Mouse (Mus musculus): Measurements from ENCODE around the gene Ankzf1. TPM values are rescaled to one million over a fixed set of nuclear protein-coding genes. Genes with fewer than 3 reads are reported as not detected.
"Not testable (repeated sequence)": the region's sequence is repeated elsewhere in the genome, so short reads cannot be mapped to it uniquely, and the experiment has no call there.

Ankzf1 gene
- polyA plus RNA-seq, 1 experiment from 2014 or later = 22.8 TPM

DNA sequence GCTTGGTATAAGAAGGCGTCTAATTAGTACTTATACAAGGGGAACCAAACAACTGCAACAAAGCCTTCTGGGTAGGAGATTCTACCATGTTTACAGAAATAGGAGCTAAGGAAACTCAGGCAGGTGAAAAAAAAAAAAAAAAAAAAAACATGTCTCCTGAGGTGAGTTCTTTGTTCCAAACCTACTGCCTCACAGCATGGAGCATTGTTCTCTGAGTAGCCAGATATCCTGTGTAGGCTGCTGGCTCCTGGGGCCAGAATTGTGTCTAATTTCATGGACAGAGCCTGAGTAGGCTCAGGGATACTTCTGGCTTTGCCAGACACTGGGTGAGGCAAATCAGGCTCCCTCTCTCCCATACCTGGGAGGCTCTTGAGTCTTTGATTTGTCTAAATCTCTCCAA is 35.7 kb downstream of the Ankzf1 start:
- no peak overlapping the region for H3K4me3 ChIP-seq (ENCODE audit: low read length)
- no peak for ATAC-seq (replicated peaks; ENCODE audit: extremely low read depth, insufficient read depth, low FRiP score)
- no peaks in the 10 kb centered on the region for H3K9me3 ChIP-seq (replicated peaks; ENCODE audit: control insufficient read depth, low read length)
- H3K27ac ChIP-seq (ENCODE audit: low read length) = no peak overlapping the region
- no peak overlapping the region for H3K4me2 ChIP-seq (ENCODE audit: low read depth, low read length)
- peaks cover 6% of the 10 kb centered on the region; the same call in 1 of the 2 replicates for H3K4me1 ChIP-seq (ENCODE audit: control insufficient read depth, insufficient read depth, low read length)
- no peaks in the 10 kb centered on the region for H3K36me3 ChIP-seq (ENCODE audit: control insufficient read depth, insufficient read depth)
- 58% methylated on average over 1 of the region's 1 CpGs for WGBS
- H3K9ac ChIP-seq (ENCODE audit: low read length) = no peak overlapping the region
- no peaks in the 10 kb centered on the region for H3K27me3 ChIP-seq (ENCODE audit: control insufficient read depth, insufficient read depth, low read length)

DNA sequence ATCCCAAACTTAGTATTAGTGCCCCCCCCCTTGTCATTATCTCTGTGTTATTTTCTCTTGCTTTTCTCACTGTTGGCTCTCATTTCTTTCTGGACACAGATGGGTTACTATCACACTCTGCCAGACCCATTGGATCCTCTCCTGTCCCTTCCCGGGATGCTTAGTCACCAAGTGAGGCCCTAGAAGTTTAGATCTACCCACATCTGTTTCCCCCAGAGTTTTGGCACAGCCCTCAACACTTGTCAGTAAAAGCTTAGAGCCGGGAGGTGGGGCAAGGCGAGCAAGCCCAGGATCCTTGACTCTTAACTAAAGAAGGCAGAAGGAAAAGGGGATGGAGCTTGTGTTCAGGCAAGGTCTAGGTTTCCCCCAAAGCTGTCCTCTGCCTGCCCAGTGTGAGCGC is 37.2 kb downstream of the Ankzf1 start:
- Histone ChIP-seq H3K27ac (ENCODE audit: low read length) (no peak overlapping the region), H3K4me1 (ENCODE audit: control insufficient read depth, insufficient read depth, low read length) (peaks cover 6% of the 10 kb centered on the region; the same call in 1 of the 2 replicates), H3K9ac (ENCODE audit: low read length) (no peak overlapping the region), H3K36me3 (ENCODE audit: control insufficient read depth, insufficient read depth) (no peaks in the 10 kb centered on the region), H3K9me3 (replicated peaks; ENCODE audit: control insufficient read depth, low read length) (no peaks in the 10 kb centered on the region), H3K4me3 (ENCODE audit: low read length) (no peak overlapping the region), H3K4me2 (ENCODE audit: low read depth, low read length) (no peak overlapping the region), H3K27me3 (ENCODE audit: control insufficient read depth, insufficient read depth, low read length) (no peaks in the 10 kb centered on the region)
- WGBS = 64% methylated on average over 4 of the region's 4 CpGs
- ATAC-seq (replicated peaks; ENCODE audit: extremely low read depth, insufficient read depth, low FRiP score) = no peak

DNA sequence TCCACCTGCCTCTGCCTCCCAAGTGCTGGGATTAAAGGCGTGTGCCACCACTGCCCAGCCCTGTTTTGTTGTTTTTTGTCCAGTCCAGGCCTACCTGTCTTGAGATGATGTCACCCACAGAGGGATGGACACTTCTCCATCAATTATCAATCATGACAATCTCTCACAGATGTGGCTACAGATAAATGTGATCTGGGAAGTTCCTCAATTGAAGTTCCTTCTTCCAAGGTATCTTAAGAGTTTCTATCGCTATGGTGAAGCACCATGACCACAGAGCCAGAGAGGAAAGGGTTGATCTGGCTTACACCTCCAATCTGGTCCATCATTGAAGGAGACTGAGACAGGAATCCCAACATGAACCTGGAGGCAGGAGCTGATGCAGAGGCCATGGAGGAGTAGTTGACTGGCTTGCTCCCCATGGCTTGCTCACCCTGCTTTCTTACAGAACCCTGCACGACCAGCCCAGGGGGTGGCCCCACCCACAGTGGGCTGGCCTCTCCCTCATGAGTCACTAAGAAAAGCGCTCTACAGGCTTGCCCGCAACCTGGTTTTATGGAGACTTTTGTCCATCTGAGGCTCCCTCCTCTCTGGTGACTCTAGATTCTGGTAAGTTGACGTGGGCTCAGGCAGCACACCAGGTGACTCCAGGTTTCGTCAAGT is 38.5 kb downstream of the Ankzf1 start:
- Histone ChIP-seq H3K4me3 (ENCODE audit: low read length) (no peak overlapping the region), H3K27me3 (ENCODE audit: control insufficient read depth, insufficient read depth, low read length) (no peaks in the 10 kb centered on the region), H3K9me3 (replicated peaks; ENCODE audit: control insufficient read depth, low read length) (no peaks in the 10 kb centered on the region), H3K4me1 (ENCODE audit: control insufficient read depth, insufficient read depth, low read length) (peaks cover 13% of the 10 kb centered on the region; the same call in 1 of the 2 replicates), H3K36me3 (ENCODE audit: control insufficient read depth, insufficient read depth) (no peaks in the 10 kb centered on the region), H3K9ac (ENCODE audit: low read length) (no peak overlapping the region), H3K27ac (ENCODE audit: low read length) (no peak overlapping the region), H3K4me2 (ENCODE audit: low read depth, low read length) (no peak overlapping the region)
- 64% methylated on average over 7 of the region's 7 CpGs for WGBS
- no peak for ATAC-seq (replicated peaks; ENCODE audit: extremely low read depth, insufficient read depth, low FRiP score)

DNA sequence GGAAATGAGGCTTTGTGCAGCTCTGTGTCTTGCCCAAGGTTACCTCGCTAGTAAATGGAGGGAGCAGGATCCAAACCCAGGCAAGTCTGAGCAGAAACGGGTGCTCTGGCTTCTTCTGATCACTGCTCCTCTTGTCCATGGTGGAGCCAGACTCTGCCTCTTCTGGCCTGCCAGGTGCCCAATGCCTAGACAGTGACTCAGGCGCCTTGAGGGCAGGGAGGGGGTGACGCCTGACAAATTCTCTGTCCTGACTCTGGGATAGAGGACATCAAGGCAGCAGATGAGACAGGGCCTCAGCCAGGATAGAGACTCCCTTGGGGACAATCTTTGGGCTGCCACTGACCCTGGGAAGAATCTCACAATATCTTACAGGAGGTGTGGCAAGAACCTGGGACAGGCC is 39.3 kb downstream of the Ankzf1 start:
- H3K36me3 ChIP-seq (ENCODE audit: control insufficient read depth, insufficient read depth) = no peaks in the 10 kb centered on the region
- no peak overlapping the region for H3K27ac ChIP-seq (ENCODE audit: low read length)
- H3K27me3 ChIP-seq (ENCODE audit: control insufficient read depth, insufficient read depth, low read length) = no peaks in the 10 kb centered on the region
- H3K9ac ChIP-seq (ENCODE audit: low read length) = no peak overlapping the region
- no peak for ATAC-seq (replicated peaks; ENCODE audit: extremely low read depth, insufficient read depth, low FRiP score)
- 64% methylated on average over 4 of the region's 4 CpGs for WGBS
- H3K4me2 ChIP-seq (ENCODE audit: low read depth, low read length) = no peak overlapping the region
- no peak overlapping the region for H3K4me3 ChIP-seq (ENCODE audit: low read length)
- H3K4me1 ChIP-seq (ENCODE audit: control insufficient read depth, insufficient read depth, low read length) = peaks cover 14% of the 10 kb centered on the region
- H3K9me3 ChIP-seq (replicated peaks; ENCODE audit: control insufficient read depth, low read length) = no peaks in the 10 kb centered on the region

DNA sequence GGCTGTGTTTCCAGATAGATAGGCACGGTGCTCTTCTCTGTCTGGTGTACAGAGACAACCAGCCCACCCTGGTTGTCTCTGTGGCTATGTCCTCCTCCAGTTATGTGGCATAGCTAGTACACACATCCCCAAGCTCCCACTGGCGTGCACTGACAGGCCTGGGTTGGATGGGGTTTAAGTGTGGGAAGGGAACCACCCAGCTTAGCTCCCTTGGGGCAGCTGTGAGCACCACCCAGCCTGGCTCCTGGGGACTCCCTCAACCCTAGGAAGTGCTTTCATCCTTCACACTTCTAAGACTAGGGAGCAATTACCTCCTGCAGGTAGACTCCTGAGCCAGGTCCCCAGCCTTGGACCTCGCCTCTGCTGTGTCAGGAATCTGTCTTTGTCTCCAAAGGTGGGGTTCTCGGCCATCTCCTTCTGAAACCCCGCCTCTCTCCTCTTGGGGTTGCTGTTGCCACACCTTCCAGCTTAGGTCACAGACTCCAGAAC is 39.8 kb downstream of the Ankzf1 start, which contains the start of gene A630095N17Rik:
TSS of gene A630095N17Rik (minus strand) at position 439 of the 489 bp plus-strand sequence.
- H3K27me3 ChIP-seq (ENCODE audit: control insufficient read depth, insufficient read depth, low read length) = no peaks in the 10 kb centered on the region
- H3K9me3 ChIP-seq (replicated peaks; ENCODE audit: control insufficient read depth, low read length) = no peaks in the 10 kb centered on the region
- WGBS = 70% methylated on average over 5 of the region's 5 CpGs
- no peak within 1 kb of the TSS for H3K27ac ChIP-seq (ENCODE audit: low read length)
- no peak for ATAC-seq (replicated peaks; ENCODE audit: extremely low read depth, insufficient read depth, low FRiP score)
- no peaks in the 10 kb centered on the region for H3K36me3 ChIP-seq (ENCODE audit: control insufficient read depth, insufficient read depth)
- H3K4me1 ChIP-seq (ENCODE audit: control insufficient read depth, insufficient read depth, low read length) = peaks cover 14% of the 10 kb centered on the region
- no peak within 1 kb of the TSS for H3K9ac ChIP-seq (ENCODE audit: low read length)
- no peak within 1 kb of the TSS for H3K4me3 ChIP-seq (ENCODE audit: low read length)
- no peak within 1 kb of the TSS for H3K4me2 ChIP-seq (ENCODE audit: low read depth, low read length)

DNA sequence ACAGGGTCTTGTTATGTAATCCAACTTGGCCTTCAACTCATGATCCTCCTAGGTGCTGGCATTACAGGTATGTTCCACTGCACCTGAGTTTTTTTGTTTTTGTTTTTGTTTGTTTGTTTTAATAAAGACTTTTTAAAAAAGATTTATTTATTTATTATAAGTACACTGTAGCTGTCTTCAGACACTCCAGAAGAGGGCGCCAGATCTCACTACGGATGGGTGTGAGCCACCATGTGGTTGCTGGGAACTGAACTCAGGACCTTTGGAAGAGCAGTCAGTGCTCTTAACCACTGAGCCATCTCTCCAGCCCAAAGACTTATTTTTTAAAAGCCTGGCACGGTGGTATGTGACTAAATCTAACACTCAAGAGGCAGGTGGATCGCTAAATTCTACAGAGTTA is 40.5 kb downstream of the Ankzf1 start:
- H3K4me1 ChIP-seq (ENCODE audit: control insufficient read depth, insufficient read depth, low read length) = peaks cover 16% of the 10 kb centered on the region
- not testable (repeated sequence) for H3K9ac ChIP-seq (ENCODE audit: low read length); H3K36me3 ChIP-seq (ENCODE audit: control insufficient read depth, insufficient read depth); ATAC-seq (replicated peaks; ENCODE audit: extremely low read depth, insufficient read depth, low FRiP score); H3K27me3 ChIP-seq (ENCODE audit: control insufficient read depth, insufficient read depth, low read length); H3K4me3 ChIP-seq (ENCODE audit: low read length); H3K4me2 ChIP-seq (ENCODE audit: low read depth, low read length); H3K9me3 ChIP-seq (replicated peaks; ENCODE audit: control insufficient read depth, low read length); H3K27ac ChIP-seq (ENCODE audit: low read length)
- WGBS = 70% methylated on average over 4 of the region's 4 CpGs

DNA sequence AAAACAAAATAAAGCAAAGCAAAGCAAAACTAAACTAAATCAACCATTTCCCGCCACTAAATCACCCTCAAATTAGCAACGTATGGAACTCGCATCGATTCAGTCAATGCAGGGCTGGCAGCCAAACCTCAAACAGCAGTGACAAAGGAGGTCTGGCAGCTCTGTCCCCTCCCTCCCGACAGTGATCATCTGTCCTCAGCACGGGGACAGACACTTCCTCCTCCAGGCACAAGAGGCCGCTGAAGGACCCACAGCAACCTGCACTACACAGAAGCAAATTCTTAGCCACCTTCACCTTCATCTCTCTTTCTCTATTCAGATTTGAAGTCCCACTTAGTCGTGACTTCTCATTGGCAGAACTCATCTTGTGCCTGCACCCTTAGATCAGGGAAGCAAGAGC is 42.7 kb downstream of the Ankzf1 start:
- WGBS = 1% methylated on average over 8 of the region's 8 CpGs
- Histone ChIP-seq H3K4me3 (ENCODE audit: low read length) (no peak overlapping the region), H3K4me1 (ENCODE audit: control insufficient read depth, insufficient read depth, low read length) (peaks cover 22% of the 10 kb centered on the region), H3K27me3 (ENCODE audit: control insufficient read depth, insufficient read depth, low read length) (no peaks in the 10 kb centered on the region), H3K9me3 (replicated peaks; ENCODE audit: control insufficient read depth, low read length) (no peaks in the 10 kb centered on the region), H3K9ac (ENCODE audit: low read length) (no peak overlapping the region), H3K4me2 (ENCODE audit: low read depth, low read length) (peak overlapping the region; percentile 19; the same call in 1 of the 2 replicates), H3K27ac (ENCODE audit: low read length) (peak overlapping the region; percentile 41; the same call in 1 of the 2 replicates), H3K36me3 (ENCODE audit: control insufficient read depth, insufficient read depth) (peaks cover 1% of the 10 kb centered on the region; the same call in 1 of the 2 replicates)
- peak; percentile 49; the same call in 1 of the 2 replicates for ATAC-seq (replicated peaks; ENCODE audit: extremely low read depth, insufficient read depth, low FRiP score)

DNA sequence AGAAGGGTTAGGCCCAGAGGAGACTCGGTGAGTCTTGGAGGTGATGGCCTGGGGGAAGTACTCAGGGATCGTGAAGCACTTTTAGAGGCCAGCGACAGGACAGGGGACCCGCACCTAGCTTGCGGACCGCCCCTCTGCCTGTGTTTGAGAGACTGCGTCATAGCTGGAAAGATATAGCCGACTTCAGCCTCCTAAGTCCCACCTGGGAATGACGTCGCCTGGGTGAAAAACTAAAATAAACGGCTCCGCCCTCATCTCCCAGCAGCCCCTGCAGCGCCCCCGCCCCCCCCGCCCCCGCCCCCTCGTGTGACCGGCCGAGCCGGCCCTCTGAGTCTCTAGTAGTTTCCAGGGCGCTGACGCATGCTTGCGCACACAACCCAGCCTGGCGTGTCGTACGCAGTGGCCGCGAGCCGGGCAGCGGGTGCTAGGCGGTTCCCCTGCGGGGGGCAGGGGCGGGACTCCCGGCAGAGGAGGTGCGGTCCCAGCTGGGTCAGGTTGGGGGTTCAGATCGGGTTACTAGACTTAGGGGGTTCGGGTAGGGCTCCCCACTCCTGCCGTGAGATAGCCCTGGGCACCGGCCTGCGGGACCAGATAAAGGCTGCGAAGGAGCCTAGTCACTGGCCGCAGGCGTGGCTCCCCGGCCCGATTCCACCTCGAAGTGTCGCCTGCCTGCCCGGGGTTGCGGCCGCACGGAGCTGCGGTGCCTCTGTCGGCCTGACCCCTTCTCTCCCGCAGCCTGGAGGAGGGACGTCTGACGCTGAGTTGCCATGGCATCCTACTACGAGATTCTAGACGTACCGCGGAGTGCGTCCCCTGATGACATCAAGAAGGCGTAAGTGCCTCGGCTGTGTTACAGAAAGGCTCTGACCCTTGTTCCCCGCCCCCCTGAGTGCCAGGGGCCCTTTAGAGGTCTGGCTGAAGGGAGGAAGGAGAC is 44.4 kb downstream of the Ankzf1 start, which contains the start of gene Dnajb2:
TSS of gene Dnajb2 (plus strand) at position 290 of the 934 bp plus-strand sequence.
- peak within 1 kb of the TSS; percentile 92 for H3K9ac ChIP-seq (ENCODE audit: low read length)
- peaks cover 14% of the 10 kb centered on the region for H3K36me3 ChIP-seq (ENCODE audit: control insufficient read depth, insufficient read depth)
- peak within 1 kb of the TSS; percentile 94 for H3K4me2 ChIP-seq (ENCODE audit: low read depth, low read length)
- no peaks in the 10 kb centered on the region for H3K27me3 ChIP-seq (ENCODE audit: control insufficient read depth, insufficient read depth, low read length)
- peak within 1 kb of the TSS; percentile 77 for H3K4me3 ChIP-seq (ENCODE audit: low read length)
- 1% methylated on average over 62 of the region's 64 CpGs for WGBS
- H3K4me1 ChIP-seq (ENCODE audit: control insufficient read depth, insufficient read depth, low read length) = peaks cover 22% of the 10 kb centered on the region
- H3K9me3 ChIP-seq (replicated peaks; ENCODE audit: control insufficient read depth, low read length) = no peaks in the 10 kb centered on the region
- peak within 1 kb of the TSS; percentile 93 for H3K27ac ChIP-seq (ENCODE audit: low read length)
- ATAC-seq (replicated peaks; ENCODE audit: extremely low read depth, insufficient read depth, low FRiP score) = peak; percentile 90
